In the genomic region with DNA sequence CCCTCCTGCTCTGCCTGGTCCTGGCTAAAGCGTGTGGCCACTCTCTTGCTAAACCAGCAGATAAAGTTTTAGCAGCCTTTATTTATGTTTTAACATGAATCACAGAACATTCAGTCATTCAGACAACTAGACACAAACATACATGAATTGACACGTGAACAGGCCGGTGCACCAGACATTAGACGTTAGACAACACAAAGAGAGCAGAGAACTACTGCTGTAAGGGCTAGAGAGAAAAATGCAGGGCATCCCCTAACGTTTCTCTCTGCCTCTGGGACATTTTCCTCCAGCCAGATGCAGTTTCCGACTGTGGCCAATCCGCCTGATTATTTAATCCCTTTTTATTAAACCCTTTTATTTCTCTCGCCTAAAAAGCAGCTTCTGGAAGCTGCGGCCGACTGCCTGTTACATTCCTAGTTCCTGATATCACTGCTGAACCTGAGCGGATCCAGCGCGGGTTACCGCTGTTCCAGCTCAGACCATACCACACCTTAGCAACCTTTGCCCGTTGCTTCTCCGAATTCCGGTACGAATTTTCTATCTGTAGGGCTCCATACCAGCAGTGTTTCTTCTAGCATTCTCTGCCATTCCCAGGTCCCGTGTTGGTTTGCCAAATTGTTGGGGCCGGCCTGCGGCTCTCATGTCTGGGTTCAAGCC, we compare ENCODE assay signal across 9 mouse cellular contexts. TPM values are rescaled to one million over a fixed set of nuclear protein-coding genes. Genes with fewer than 3 reads are reported as not detected.
A peak's percentile ranks its signal among the peaks of the same experiment; 100 is the strongest.
DNase-seq lines count a peak whose midpoint lies in the region; ATAC-seq and TF ChIP-seq lines count a peak whose summit lies in the region.
"Had no signal": no experiment of that assay in that cellular context is flagged by ENCODE, and none has a peak within 500 bp of the region (broad histone marks: within the 10 kb centered on the region; RNA-seq: fewer than 3 reads in every experiment).

No protein-coding gene starts in this region.

- ATAC-seq in lung, embryonic 15.5 days (ENCODE audit: borderline replicate concordance, extremely low read depth, low FRiP score, low TSS enrichment): no peak
- peak; percentile 83 for ATAC-seq in intestine, embryonic 14.5 days (replicated peaks; ENCODE audit: low FRiP score, low TSS enrichment, low read depth)
- no peak for ATAC-seq in limb, embryonic 15.5 days (ENCODE audit: insufficient number of reproducible peaks, low FRiP score, low TSS enrichment, low read depth)
- ATAC-seq in stomach, embryonic 14.5 days (ENCODE audit: insufficient number of reproducible peaks, insufficient read depth, low FRiP score, low read depth): peak; percentile 57; the same call in 1 of the 2 replicates
- no peak for ATAC-seq in frontal cortex, adult (ENCODE audit: low TSS enrichment)

- no peak for TF ChIP-seq CTCF in cerebellum, adult 2 months (IDR thresholded peaks at IDR 0.05; ENCODE audit: borderline replicate concordance, insufficient read depth, low read depth, low read length)

- 0 out of 2 replicates have a peak overlapping the region, but pooled peaks have one; percentile 16 for H3K9ac ChIP-seq in lung, embryonic 15.5 days
- no peak overlapping the region for H3K9ac ChIP-seq in intestine, embryonic 14.5 days (ENCODE audit: low read length)
- no peak overlapping the region for H3K9ac ChIP-seq in limb, embryonic 15.5 days
- H3K9ac ChIP-seq in stomach, embryonic 14.5 days (replicated peaks; ENCODE audit: low read depth, low read length): no peak overlapping the region

- WGBS in lung, embryonic 15.5 days: 11% methylated on average over 21 of the region's 21 CpGs
- WGBS in intestine, embryonic 14.5 days: 8% methylated on average over 21 of the region's 21 CpGs
- 12% methylated on average over 21 of the region's 21 CpGs for WGBS in limb, embryonic 15.5 days
- 8% methylated on average over 21 of the region's 21 CpGs for whole genome bisulfite sequencing in stomach, embryonic 14.5 days
- 43% methylated on average over 21 of the region's 21 CpGs for WGBS in cerebellum, adult 2 months

- no peaks in the 10 kb centered on the region for H3K27me3 ChIP-seq in lung, embryonic 15.5 days
- H3K27me3 ChIP-seq in intestine, embryonic 14.5 days (replicated peaks; ENCODE audit: control insufficient read depth, insufficient read depth, low read length): no peaks in the 10 kb centered on the region
- no peaks in the 10 kb centered on the region for H3K27me3 ChIP-seq in limb, embryonic 15.5 days
- no peaks in the 10 kb centered on the region for H3K27me3 ChIP-seq in stomach, embryonic 14.5 days (ENCODE audit: control insufficient read depth, insufficient read depth, low read length)
- H3K27me3 ChIP-seq in cerebellum, adult 2 months (ENCODE audit: control insufficient read depth, insufficient read depth, low read length): no peaks in the 10 kb centered on the region

- H3K27ac ChIP-seq in lung, embryonic 15.5 days: peak overlapping the region; percentile 61
- H3K27ac ChIP-seq in intestine, embryonic 14.5 days (ENCODE audit: low read depth): peak overlapping the region; percentile 64
- H3K27ac ChIP-seq in limb, embryonic 15.5 days: 0 out of 2 replicates have a peak overlapping the region, but pooled peaks have one; percentile 33
- H3K27ac ChIP-seq in stomach, embryonic 14.5 days (ENCODE audit: low read length): peak overlapping the region; percentile 70
- H3K27ac ChIP-seq in cerebellum, adult 2 months (ENCODE audit: insufficient read depth, low read length): no peak overlapping the region

- H3K4me2 ChIP-seq in lung, embryonic 15.5 days: peak overlapping the region; percentile 49
- peak overlapping the region; percentile 42 for H3K4me2 ChIP-seq in intestine, embryonic 14.5 days (ENCODE audit: low read length)
- H3K4me2 ChIP-seq in limb, embryonic 15.5 days: peak overlapping the region; percentile 29
- peak overlapping the region; percentile 22 for H3K4me2 ChIP-seq in stomach, embryonic 14.5 days (replicated peaks; ENCODE audit: low read depth, low read length)

- DNase-seq in lung, postnatal 10 days: no peak
- DNase-seq in intestine, embryonic 14.5 days (ENCODE audit: low spot score): peak; percentile 78
- DNase-seq in spleen, postnatal 10 days (ENCODE audit: low spot score in 2 of 2): no peak
- DNase-seq in cerebellum, adult 2 months: no peak
- DNase-seq: right cerebral cortex, postnatal 4 days had no signal

- 0 out of 2 replicates have a peak, but pooled peaks cover 7% of the 10 kb centered on the region for H3K4me1 ChIP-seq in lung, embryonic 15.5 days
- H3K4me1 ChIP-seq in intestine, embryonic 14.5 days (replicated peaks; ENCODE audit: control insufficient read depth, insufficient read depth, low read length): no peaks in the 10 kb centered on the region; the same call in 1 of the 2 replicates
- peaks cover 8% of the 10 kb centered on the region for H3K4me1 ChIP-seq in limb, embryonic 15.5 days
- no peaks in the 10 kb centered on the region for H3K4me1 ChIP-seq in stomach, embryonic 14.5 days (ENCODE audit: control insufficient read depth, insufficient read depth, low read length)
- H3K4me1 ChIP-seq in cerebellum, adult 2 months (ENCODE audit: control insufficient read depth, insufficient read depth, low read length): no peaks in the 10 kb centered on the region

- TF ChIP-seq POLR2A in cerebellum, adult 2 months (IDR thresholded peaks at IDR 0.05; ENCODE audit: borderline replicate concordance, insufficient read depth, low read length): no peak

- H3K4me3 ChIP-seq in lung, embryonic 15.5 days: peak overlapping the region; percentile 28
- H3K4me3 ChIP-seq in intestine, embryonic 14.5 days (ENCODE audit: low read depth, low read length): peak overlapping the region; percentile 26
- H3K4me3 ChIP-seq in limb, embryonic 15.5 days: peak overlapping the region; percentile 17; the same call in 1 of the 2 replicates
- H3K4me3 ChIP-seq in stomach, embryonic 14.5 days (ENCODE audit: low read depth, low read length): peak overlapping the region; percentile 19
- no peak overlapping the region for H3K4me3 ChIP-seq in cerebellum, adult 2 months (replicated peaks; ENCODE audit: insufficient read depth, low read depth, low read length)

- H3K9me3 ChIP-seq in lung, embryonic 15.5 days: no peaks in the 10 kb centered on the region
- no peaks in the 10 kb centered on the region for H3K9me3 ChIP-seq in intestine, embryonic 14.5 days (ENCODE audit: control insufficient read depth, low read length)
- H3K9me3 ChIP-seq in limb, embryonic 15.5 days: no peaks in the 10 kb centered on the region
- no peaks in the 10 kb centered on the region for H3K9me3 ChIP-seq in stomach, embryonic 14.5 days (ENCODE audit: control insufficient read depth, low read depth, low read length)

- no peaks in the 10 kb centered on the region for H3K36me3 ChIP-seq in lung, embryonic 15.5 days
- H3K36me3 ChIP-seq in intestine, embryonic 14.5 days (ENCODE audit: control insufficient read depth, insufficient read depth, low read length): no peaks in the 10 kb centered on the region
- no peaks in the 10 kb centered on the region for H3K36me3 ChIP-seq in limb, embryonic 15.5 days
- H3K36me3 ChIP-seq in stomach, embryonic 14.5 days (ENCODE audit: control insufficient read depth, insufficient read depth, low read length): no peaks in the 10 kb centered on the region

RNA-seq across cellular contexts. Expression of a gene that starts 6.5 kb away (rescaled TPM):
- 0.44 TPM in 1 of 2 replicates, not detected in the other for polyA plus RNA-seq in lung, embryonic 15.5 days (2015; fragmentation: Nextera tagmentation; extraction: Ambion mirVana)
- polyA plus RNA-seq in intestine, embryonic 14.5 days (2014; fragmentation: Nextera tagmentation; extraction: Ambion mirVana): 0.83 and 1.5 TPM in 2 replicates
- not detected in 2 replicates for polyA plus RNA-seq in limb, embryonic 15.5 days (2015; fragmentation: Nextera tagmentation; extraction: Ambion mirVana)
- polyA plus RNA-seq in stomach, embryonic 14.5 days (2014; fragmentation: Nextera tagmentation; extraction: Ambion mirVana): 0.42 and 0.86 TPM in 2 replicates
- 0.11 and 0.17 TPM in 2 replicates for polyA plus RNA-seq in cerebellum, adult 2 months (2012; rRNA removed)

RNA-seq across cellular contexts. Expression of a gene that starts 26.1 kb away (rescaled TPM):
- not detected in 2 replicates for polyA plus RNA-seq in lung, embryonic 15.5 days (2015; fragmentation: Nextera tagmentation; extraction: Ambion mirVana)
- polyA plus RNA-seq in intestine, embryonic 14.5 days (2014; fragmentation: Nextera tagmentation; extraction: Ambion mirVana): not detected in 2 replicates
- 0.12 TPM in 1 of 2 replicates, not detected in the other for polyA plus RNA-seq in limb, embryonic 15.5 days (2015; fragmentation: Nextera tagmentation; extraction: Ambion mirVana)
- 0.20 TPM in 1 of 2 replicates, not detected in the other for polyA plus RNA-seq in stomach, embryonic 14.5 days (2014; fragmentation: Nextera tagmentation; extraction: Ambion mirVana)
- 0.23 and 0.29 TPM in 2 replicates for polyA plus RNA-seq in cerebellum, adult 2 months (2012; rRNA removed)

RNA-seq across cellular contexts. Expression of a gene that starts 40.7 kb away (rescaled TPM):
- polyA plus RNA-seq in lung, embryonic 15.5 days (2015; fragmentation: Nextera tagmentation; extraction: Ambion mirVana): 69.2 and 69.3 TPM in 2 replicates
- polyA plus RNA-seq in intestine, embryonic 14.5 days (2014; fragmentation: Nextera tagmentation; extraction: Ambion mirVana): 93.7 and 96.4 TPM in 2 replicates
- 72.3 and 72.5 TPM in 2 replicates for polyA plus RNA-seq in limb, embryonic 15.5 days (2015; fragmentation: Nextera tagmentation; extraction: Ambion mirVana)
- 91.4 and 93.6 TPM in 2 replicates for polyA plus RNA-seq in stomach, embryonic 14.5 days (2014; fragmentation: Nextera tagmentation; extraction: Ambion mirVana)
- 18.4 and 20.0 TPM in 2 replicates for polyA plus RNA-seq in cerebellum, adult 2 months (2012; rRNA removed)

RNA-seq across cellular contexts. Expression of a gene that starts 40.7 kb away (rescaled TPM):
- polyA plus RNA-seq in lung, embryonic 15.5 days (2015; fragmentation: Nextera tagmentation; extraction: Ambion mirVana): 9.0 and 9.8 TPM in 2 replicates
- polyA plus RNA-seq in intestine, embryonic 14.5 days (2014; fragmentation: Nextera tagmentation; extraction: Ambion mirVana): 6.1 and 7.9 TPM in 2 replicates
- polyA plus RNA-seq in limb, embryonic 15.5 days (2015; fragmentation: Nextera tagmentation; extraction: Ambion mirVana): 10.1 and 11.2 TPM in 2 replicates
- polyA plus RNA-seq in stomach, embryonic 14.5 days (2014; fragmentation: Nextera tagmentation; extraction: Ambion mirVana): 7.1 and 8.7 TPM in 2 replicates
- polyA plus RNA-seq in cerebellum, adult 2 months (2012; rRNA removed): 4.6 and 5.0 TPM in 2 replicates

Comparison
In these comparisons a context has a peak if more than half of its experiments do, and no peak if none do; other contexts are left out.
1. ATAC-seq: peak in intestine, embryonic 14.5 days (single experiment) and stomach, embryonic 14.5 days (single experiment); none in lung, embryonic 15.5 days (single experiment), limb, embryonic 15.5 days (single experiment) and frontal cortex, adult (single experiment).
2. Peak in every context shown above with its lines, with median percentiles within 50 percentile points of each other: H3K4me2 ChIP-seq.